Mouse (Mus musculus) right cerebral cortex, postnatal 4 days (tissue): Measurements from ENCODE around the gene Snx18.

Source experiments
- DNase-seq: peaks from one replicate; pipeline ENCODE4 v3.0.0-alpha.2; 2022

Snx18 gene

DNA sequence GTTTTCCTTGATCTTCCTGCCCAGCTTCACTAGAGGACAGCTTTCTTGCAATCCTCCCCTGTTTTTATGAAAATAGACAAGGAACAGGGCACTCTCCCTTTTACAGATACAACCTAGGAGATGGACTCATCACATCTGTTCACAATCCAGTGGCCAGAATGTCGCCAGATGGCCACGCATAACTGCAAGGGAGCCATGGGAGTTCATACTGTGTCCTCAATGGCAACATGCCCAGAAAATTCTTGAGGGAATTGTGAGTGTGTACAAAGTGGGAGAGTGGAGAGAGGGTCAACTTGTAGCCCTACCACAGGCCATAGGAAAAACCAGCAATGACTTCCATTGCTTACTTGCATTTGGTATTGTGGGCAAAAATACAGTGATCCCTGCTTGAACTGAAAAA is 63.1 kb downstream of the Snx18 start:
- DNase-seq: no peak

DNA sequence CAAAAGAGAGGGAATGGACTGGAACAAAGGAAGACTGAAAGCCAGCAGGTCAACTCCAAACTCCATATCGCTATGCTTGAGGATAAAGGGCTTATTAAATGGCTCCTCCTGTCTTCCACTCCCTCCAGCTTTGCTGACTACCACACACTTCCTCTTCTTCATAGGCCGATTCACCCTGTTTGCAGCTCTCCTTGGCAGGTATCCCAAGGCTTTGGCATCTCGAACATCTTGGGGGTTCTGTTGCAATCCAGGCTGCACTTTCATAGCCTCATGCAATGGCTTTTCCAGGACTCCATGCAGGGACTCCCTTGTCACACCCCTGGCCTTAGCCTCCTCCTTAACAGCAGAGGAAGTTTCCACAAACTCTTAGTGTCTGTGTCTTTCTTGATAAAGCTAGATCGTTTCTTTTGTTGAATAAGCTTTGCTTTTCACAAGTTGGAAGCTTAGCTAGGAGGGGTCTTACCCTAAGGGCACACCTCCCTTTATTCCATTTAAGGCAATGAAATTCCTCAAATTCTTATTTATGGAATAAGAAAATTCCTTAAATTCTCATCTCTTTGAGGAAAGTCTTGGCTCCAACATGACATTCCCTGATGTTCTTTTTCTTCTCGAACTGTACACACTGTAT is 64.6 kb downstream of the Snx18 start:
- no peak for DNase-seq

DNA sequence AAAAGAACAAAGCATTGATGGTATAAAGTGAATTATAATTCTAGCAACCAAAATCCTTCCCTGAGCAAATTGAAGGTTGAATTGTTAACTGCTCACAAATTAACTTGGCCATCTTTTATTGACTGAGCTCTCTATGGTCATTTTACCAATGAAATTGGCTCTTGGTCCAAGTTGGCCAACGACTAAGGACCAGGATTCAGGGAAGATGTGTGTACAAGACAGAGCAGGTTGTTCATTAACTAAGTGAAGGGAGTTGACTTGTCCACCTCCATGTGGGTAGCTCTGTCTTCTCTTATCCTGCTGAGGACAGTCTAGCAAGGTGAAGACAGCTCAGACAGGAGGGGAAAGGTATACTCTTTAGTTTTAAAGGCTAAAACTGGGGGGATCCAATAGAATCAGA is 66.0 kb downstream of the Snx18 start:
- DNase-seq: no peak

DNA sequence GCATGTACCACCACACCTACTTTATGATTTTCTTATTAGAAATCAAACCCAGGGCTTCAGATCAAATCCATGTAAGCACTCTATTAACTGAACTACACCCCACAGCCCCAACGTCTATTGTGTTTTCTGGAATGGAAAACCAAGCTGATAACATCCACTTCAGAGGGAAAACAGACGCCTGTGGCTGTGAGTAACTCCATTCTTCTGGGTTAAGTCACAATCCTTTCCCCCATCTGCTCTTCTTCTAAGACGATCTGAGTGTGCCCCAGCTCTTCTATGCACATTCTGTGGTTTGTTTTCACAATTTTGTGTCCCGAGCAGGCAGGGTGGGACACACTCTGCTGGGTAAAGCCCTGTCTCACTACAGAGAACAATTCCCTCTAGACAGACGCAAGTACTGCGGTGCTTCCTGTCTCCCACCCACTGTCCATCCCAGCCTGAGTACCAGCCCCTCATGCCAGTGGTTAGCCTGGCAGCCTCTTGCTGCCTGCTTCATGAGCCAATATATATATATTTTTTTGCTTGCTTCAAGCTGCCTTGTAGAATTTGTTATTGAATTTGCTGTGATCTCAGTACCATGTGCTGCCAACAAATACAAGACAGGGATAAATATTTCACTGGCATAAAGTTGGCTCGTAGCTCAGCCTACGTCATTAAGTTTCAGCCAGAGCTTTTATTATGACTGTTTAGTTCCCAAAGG is 67.3 kb downstream of the Snx18 start:
- no peak for DNase-seq

DNA sequence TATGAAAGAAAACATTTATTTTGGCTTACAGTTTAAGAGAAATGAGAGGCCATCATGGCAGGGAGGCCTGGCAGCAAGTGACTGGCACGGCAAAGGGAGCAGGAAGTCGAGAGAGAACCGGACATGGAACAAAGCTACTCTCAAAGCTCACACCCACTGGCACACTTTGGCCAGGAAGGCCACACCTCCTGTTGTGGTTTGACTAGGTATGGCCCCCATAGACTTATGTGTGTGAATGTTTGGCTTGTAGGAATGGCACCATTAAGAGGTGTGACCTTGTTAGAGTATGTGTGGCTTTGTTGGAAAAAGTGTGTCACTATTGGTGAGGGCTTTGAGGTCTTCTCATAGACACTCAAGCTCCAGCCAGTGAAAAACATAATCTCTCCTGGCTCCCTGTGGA is 69.3 kb downstream of the Snx18 start:
- DNase-seq: no peak

DNA sequence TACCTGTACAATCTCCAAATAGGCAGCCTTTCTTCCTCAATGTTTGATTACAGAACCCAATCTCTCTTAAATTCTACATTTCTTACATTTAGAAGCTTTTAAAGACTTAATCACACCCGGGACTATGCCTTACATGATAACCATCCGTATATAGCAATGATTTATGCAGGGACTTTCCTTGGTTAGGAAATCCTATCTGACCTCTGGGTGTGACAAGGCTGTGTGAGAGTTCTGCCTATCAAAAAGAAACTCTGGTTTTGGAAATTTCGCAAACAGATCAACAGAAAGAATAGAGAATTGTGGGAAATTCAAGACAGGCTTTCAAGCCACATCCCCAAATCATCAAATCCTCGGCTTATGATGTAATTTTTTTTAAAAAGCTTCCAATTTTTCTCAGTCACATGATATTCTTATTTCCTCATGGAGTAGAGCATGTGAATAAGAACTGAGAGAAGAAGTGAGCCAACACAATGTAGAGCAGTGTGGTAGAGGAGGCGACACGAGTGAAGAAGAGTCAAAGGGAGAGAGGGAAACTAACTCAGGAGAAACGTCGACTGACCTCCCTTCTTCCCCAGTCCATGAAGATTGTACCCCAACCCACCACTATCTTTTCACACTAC is 70.4 kb downstream of the Snx18 start:
- no peak for DNase-seq

DNA sequence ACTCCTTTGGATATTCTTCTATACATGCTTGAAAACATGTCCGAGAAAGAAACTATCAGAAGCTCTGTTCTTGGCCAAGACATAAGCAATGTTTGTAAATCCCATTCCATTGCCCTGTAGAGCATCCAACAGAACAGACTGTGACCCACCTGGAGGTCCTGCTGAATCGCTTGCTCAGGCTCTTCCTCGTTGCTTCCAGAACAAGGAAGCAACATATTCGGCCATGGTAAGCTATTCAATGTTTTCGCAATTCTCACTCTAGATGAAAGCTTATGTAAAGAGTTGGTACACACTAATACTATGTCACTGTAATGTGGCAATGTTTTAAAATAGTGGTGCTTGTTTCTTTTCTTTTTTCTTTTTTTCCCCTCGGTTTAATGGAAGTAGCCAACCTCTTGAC is 76.0 kb downstream of the Snx18 start:
- DNase-seq: no peak
